Mouse (Mus musculus) ES-E14 (cell line): ENCODE results near the gene Acaca.

Experiments
- CHD2 ChIP-seq: IDR thresholded peaks from 2 replicates; pipeline ENCODE4 v1.6.1; 2014; ENCODE audit warnings: mild to moderate bottlenecking, low read depth, low read length, inconsistent platforms
- HCFC1 ChIP-seq: IDR thresholded peaks from 2 replicates; pipeline ENCODE4 v1.6.1; 2012; ENCODE audit warnings: low read length, inconsistent platforms, borderline replicate concordance; ENCODE audit not compliant: insufficient read depth
- MAFK ChIP-seq: IDR thresholded peaks from 2 replicates; pipeline ENCODE4 v1.6.1; 2014; ENCODE audit warnings: mild to moderate bottlenecking, low read depth, low read length, inconsistent platforms; ENCODE audit not compliant: insufficient read depth
- ZC3H11A ChIP-seq: IDR thresholded peaks from 2 replicates; pipeline ENCODE4 v1.6.1; 2012; ENCODE audit warnings: low read depth, mild to moderate bottlenecking, inconsistent platforms, low read length, borderline replicate concordance
- ZNF384 ChIP-seq: IDR thresholded peaks from 2 replicates; pipeline ENCODE4 v1.6.1; 2012; ENCODE audit warnings: low read depth, low read length, inconsistent platforms

- TF ChIP-seq CHD2 (no peak), ZNF384 (no peak), MAFK (no peak), HCFC1 (no peak), ZC3H11A (no peak)
These were observed 7.0 kb downstream of the Acaca start for GRCm38 (mm10) chr11:84136453-84136852.
